Mouse (Mus musculus) cerebellum, adult 11 months (tissue): ENCODE measurements around the gene Mdp1.

Experiments used
- DNase-seq: peaks from one replicate; pipeline ENCODE4 v3.0.0; 2022

Mdp1 gene

DNA sequence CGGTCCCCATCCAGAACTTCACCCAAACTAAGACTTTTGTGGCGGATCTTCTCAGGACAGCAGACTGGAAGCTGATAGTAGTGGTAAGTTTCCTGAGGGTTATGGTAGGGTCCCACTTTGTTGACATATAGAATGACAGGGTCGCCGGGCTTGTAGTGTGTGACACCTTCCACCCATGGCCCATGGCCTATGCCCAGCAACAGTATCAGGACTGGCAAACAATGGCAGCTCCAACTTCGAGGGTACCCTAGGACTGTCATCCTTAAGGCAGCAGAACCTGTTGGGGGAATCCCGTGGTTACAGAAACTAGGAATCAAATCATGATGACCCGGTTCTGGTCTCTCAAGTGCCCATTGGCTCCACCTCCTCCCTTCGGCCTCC, 17.6 kb downstream of the Mdp1 start:
- DNase-seq = no peak

DNA sequence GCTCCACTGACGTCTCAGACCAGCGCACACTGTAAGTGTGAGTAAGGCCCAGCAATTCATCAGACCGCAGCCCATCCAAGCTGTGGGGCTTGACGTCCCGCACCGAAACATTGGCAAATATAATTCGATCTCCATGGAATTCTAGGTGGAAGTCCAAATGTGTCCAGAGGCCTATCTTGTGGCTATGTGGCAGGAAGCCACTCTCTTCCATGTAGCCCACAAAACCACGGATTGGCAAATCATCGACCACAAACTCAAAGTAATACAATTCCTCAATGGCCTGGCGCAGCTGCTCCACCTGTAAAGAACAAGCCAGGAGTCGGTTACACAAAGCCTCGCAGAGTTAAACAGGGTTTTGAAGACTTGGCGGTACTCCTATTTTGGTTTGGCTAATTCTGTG, 19.0 kb downstream of the Mdp1 start:
- no peak for DNase-seq

- no peak for DNase-seq
Observed at GRCm38 (mm10) chr14:55640816-55641215, 19.5 kb downstream of the Mdp1 start.

DNA sequence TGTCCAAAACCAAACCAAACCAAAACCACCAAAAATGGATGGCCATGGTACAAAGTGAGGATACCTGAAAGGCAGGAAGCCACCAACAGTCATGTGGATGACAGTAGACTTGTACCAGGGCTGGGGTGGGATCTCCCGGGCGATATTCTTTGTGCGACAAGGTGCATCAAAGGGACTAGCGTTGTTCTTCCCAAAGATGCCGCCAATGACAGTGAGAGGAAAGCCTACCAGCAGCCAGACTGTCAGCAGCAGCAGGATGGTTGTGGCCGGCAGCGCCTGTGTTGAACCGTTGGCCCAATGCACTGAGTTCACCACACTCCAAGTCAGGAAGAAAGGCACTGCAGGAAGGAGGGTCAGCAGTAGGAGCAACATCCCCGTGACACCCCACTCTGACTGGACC, 22.5 kb downstream of the Mdp1 start, which contains the start of gene Gm49378:
Gene Gm49378 (minus strand): TSS at position 101 of the 400 bp plus-strand sequence.
- no peak for DNase-seq

GRCm38 (mm10) chr14:55635523-55636007, 24.7 kb downstream of the Mdp1 start, which contains the start of gene Ipo4:
Ipo4 (minus strand) TSS chr14:55635957.
- DNase-seq = peak; percentile 71

GRCm38 (mm10) chr14:55634874-55635522, 25.3 kb downstream of the Mdp1 start:
- DNase-seq = peak; percentile 60

GRCm38 (mm10) chr14:55629312-55629711, 31.0 kb downstream of the Mdp1 start:
- no peak for DNase-seq

DNA sequence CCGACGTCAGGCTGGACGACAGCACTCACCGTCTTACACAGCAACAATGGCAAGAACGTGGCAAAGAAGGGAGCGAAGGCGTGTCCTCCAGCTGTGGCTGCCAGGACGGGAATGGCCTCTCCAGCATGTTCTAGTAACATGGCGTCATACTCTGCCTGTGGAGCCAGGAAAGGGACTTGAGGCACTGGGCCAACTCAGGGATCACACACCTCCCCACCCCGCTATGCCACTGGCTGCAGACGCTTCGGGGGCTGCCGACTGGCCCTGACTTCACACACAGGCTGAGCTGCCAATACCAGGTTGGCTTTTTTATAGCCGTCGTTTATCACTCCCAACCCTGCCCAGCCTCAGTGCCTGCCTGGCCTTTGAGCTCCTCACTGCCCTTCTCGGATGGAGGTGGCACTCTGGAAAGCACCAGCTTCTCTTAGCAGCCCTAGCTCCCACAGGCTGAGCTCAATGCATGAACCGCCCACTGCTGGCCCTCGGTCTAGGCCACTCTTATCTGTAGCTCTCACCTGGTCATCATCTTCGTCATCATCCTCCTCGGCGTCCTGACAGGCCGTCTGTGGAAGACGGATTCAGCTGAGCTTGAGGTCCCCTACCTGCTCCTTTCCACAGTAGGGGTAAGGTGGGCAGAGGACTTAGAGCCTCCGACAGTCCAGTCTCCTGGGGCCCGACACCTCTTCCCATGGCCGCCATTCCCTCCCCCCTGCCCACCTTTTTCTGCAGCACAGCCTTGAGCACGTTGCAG, 32.1 kb downstream of the Mdp1 start:
- no peak for DNase-seq

GRCm38 (mm10) chr14:55618486-55619195, 41.7 kb downstream of the Mdp1 start:
- DNase-seq = peak; percentile 26

DNA sequence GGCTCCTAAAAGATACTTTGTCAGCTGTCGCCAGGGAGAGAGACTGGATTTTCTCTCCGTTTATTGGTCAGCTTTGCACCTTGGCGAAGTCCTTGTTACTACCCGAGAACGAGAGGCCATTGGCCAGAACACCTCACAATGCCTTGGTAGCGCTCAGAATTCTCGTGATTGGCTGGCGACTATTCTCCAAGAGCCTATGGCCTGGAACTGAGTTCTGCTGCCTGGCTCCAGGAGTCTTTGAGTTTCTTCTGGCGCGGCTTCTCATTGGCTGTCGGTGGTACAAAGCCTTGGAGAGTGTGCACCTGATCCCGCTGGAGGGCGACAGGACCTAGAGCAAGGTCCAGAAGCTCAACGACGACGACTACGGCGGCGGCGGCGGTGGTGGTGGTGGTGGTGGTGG, 42.5 kb downstream of the Mdp1 start, which contains the start of gene Rec8:
Gene Rec8 (plus strand): TSS at position 216 of the 400 bp plus-strand sequence.
- DNase-seq = peak; percentile 63

GRCm38 (mm10) chr14:55616844-55617243, 43.5 kb downstream of the Mdp1 start:
- DNase-seq = no peak

DNA sequence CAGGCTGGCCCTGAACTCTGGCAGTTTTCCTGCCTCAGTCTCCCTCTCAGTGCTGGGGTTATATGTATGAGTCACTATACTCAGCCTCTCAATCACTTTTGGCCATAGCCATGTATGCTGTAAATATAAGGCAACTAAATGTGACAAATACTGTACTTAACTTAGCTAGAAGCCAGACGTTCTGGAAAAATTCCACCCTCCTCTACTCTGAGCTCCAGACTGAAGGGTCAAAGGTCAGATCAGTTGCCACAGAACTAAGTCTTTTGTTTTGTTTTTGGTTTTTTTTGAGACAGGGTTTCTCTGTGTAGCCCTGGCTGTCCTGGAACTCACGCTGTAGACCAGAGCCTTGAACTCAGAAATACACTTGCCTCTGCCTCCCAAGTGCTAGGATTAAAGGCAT, 44.4 kb downstream of the Mdp1 start:
- no peak for DNase-seq

- DNase-seq = no peak
Observed at GRCm38 (mm10) chr14:55614565-55615178, 45.6 kb downstream of the Mdp1 start.

- no peak for DNase-seq
Observed at GRCm38 (mm10) chr14:55613346-55613745, 47.0 kb downstream of the Mdp1 start.

- no peak for DNase-seq
Observed at GRCm38 (mm10) chr14:55608339-55608738, 52.0 kb downstream of the Mdp1 start.
